Mouse (Mus musculus): ENCODE results near the gene Fmnl3.

The Fmnl3 gene

DNA sequence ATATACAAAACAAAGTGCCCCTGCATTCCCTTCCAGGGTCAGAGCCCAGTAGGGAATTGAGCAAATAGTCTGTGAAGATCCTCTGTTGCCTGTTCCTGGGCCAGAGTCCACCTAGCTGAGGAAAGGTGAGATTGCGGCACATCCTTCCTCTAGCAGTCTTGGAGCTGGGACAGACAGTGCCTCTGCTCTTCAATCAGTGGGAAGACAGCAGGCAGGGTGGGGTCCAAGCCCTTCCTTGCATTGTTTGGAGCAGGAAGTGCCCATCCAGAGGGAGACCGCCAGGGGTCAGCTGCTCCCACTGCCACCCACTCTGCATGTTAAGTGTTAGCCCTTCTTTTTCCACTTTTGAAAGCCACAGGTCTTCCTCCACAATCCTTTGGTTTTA lies 53.0 kb downstream of the Fmnl3 start:
- DNase-seq (ENCODE audit: low spot score), result no peak

DNA sequence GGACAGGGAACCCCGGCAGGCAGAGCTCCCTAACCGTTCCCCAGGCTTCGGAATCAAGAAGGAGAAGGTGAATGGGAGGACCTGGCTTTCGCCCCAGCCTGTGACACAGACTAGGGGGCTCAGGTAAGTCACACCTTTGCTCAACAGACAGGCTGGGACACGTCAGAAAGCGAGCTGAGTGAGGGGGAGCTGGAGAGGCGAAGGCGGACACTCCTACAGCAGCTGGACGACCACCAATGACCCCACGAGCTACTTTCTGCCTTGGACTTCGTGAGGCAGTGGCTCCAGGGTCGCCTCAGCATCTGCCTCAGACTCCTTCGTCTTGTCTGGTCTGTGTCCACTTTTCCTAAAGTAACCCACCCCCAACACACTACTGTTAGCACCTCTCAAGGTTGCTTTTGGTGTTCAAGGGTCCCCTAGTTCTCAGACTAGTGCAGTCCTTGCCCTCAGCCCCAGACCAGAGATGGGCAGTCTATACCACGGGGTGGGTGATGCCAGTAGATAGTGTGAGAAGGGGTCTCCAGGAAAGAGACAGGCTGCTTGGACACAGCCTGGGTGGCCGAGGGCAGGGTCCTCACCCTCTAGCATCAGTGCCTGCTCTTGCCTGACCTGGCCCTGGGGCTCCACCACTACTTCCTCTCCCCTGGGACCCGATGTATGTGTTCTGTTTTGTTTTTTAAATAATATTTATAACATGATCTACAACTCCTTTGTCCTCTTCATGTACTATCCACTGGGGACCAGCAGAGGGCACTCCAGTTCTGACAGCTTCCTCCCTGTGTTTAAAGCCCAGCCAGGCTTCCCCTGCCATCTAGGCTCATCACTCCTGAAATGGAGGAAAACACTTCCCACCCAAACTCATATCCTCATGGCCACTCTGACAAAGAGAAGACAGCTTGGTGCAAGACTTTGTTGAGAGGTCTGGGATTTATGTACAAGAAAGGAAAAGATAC lies 53.7 kb downstream of the Fmnl3 start:
- peak; percentile 40 for DNase-seq (ENCODE audit: low spot score)

DNA sequence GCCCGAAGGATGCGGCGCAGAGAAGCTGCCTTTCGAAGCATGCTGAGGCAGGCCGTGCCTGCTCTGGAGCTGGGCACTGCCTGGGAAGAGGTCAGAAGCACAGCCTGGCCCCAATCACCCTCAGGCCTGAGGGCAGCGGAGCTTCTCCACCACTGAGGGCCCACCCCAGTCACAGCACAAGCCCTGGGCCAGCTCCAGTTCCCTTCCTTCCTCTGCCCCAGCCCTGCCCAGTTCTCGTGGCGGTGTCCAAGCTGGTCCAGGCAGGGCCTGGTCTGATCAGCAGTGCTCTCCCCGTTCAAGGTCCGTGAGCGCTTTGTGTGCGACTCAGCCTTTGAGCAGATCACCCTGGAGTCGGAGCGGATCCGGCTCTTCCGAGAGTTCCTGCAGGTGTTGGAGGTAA lies 55.4 kb downstream of the Fmnl3 start:
- DNase-seq (ENCODE audit: low spot score), result no peak

DNA sequence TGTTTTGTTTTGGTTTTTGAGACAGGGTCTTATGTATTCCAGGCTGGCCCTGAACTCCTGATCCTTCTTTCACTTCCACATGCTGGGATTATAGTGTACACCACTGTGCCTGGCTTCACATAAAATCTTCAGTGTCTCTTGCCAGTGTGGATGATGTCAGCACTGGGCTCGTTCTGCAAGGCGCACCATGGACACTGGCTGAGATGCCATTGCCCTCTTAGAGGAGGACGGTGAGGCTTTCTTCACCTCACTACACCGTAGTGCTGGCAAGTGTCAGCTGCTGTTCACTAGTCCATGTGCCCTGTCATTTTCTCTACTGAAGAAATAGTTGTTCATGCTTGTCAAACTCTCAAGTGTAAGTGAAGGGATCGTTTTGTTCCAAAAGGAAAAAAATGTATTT lies 59.7 kb downstream of the Fmnl3 start:
- no peak for DNase-seq (ENCODE audit: low spot score)

DNA sequence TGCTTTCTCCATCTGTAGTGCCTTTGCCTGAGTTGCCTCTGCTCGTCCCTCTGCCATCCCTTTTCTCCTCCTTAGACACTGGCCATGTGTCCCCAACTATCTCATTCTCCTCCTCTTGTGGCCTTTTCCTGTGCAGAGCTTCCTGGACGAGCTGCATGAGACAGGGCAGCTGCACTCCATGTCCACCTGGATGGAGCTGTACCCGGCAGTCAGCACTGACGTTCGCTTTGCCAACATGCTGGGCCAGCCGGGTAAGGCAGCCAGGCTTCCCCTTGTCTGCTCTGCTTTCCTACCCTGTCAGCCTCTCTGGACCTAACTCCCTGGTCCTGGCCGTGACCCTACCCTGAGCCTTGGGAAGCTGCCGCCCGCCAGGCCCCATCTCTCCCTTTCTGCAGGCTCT lies 60.7 kb downstream of the Fmnl3 start:
- no peak for DNase-seq (ENCODE audit: low spot score)

DNA sequence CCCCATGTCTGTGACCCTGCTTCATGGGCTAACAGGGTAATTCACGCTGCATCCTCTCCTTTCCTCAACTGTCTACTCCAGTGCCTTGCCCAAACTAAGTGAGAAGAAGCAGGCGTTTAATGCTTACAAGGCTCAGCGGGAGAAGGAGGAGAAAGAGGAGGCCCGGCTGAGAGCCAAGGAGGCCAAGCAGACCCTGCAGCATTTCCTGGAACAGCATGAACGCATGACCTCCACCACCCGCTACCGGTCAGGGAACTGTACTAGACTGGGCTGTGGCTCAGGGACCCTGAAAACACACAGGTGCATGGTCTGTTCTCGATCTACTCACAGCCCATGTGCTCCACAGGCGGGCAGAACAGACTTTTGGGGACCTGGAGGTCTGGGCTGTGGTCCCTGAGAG lies 62.8 kb downstream of the Fmnl3 start:
- DNase-seq (ENCODE audit: low spot score), result no peak

DNA sequence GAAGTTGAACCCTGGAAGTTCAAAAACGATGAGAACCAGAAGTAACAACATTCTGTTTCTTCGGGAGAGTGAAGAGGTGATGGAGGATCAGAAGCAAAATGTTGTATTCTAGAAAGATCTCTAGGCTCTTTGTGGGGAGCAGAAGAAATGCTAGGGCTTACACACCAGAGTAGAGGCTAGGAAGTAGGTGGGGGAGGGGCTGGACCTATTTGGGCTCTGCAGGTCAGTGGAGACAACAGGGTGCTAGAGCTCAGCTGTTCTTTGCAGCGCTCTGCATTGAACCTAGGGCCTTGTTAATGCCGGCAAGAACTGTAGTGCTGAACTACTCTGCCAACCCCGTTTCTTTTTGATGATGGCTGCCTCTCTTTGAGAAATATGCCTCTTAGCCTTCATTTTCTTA lies 74.1 kb downstream of the Fmnl3 start:
- no peak for DNase-seq (ENCODE audit: low spot score)

DNA sequence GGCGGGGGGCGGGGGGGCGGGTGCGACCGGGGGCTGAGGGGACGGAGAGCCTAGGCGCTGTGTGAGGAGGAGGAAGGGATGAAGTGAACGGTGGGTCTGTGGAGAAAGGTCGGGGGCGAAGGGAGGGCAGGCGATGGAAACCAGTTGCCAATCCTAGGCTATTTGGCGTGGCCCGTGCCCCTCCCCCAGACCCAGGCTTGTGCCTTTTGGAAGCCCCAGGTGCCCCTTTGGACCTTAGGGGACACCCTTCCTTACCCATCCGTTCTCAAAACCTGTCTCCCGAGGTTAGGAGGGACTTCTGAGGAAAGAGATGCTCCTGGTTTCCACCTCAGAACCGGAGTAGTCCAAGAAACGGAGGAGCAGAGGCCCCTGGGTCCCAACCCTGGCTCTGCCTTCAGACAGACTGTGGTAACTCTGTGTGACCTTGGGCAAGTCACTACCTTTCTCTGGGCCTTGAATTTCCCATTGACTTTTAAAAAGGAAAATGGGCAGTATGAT lies 74.7 kb downstream of the Fmnl3 start, which contains the start of gene Fam186b:
Gene Fam186b (minus strand): TSS at position 405 of the 498 bp plus-strand sequence.
- no peak for DNase-seq (ENCODE audit: low spot score)

DNA sequence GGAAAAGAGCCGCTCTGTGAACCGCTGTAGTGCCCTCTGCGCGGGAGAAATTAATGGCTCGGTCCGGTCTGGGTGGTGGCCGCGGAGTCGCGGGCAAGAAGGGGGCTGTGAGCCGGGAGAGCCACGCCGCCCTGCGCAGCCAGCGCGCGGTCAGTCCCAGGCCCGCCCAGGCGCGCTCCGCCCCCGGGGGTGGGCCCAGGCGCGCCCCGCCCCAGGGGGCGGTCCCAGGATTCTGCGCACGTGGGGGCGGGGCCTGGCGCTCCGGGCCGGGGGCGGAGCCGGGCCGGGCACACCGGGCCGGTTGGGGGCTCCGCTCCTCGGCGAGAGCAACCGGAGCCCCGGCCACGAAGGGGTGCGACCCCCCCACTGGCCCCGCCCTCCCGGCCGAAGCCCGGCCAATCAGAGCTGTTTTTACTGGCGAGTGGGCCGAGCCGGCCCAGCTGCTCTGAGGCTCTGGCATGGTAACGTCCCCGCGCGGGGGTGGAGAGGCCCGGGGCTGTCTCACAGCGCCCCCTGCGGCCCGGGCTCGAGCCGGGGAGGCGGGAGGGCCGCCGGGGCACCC lies 75.4 kb downstream of the Fmnl3 start, which contains the start of gene Prpf40b:
Gene Prpf40b (plus strand): TSS at position 275 of the 562 bp plus-strand sequence.
- peak; percentile 94 for DNase-seq (ENCODE audit: low spot score)

DNA sequence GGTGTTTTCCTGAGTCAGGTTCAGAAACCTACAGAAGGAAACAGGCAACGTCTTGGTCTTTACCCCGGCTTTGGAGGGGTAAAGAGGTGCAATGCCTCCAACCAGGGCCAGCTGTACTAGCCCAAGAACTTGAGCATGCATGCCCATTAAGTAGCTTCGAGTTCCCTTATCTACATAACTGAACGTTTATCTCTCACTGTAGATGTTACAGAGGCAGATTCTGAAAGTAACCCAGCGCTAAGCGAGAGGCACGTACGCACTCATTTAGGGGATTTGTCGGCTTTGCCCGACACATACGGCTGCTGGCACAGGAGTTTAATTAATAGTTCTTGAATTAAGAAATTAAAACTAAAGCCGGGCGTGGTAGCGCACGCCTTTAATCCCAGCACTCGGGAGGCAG lies 76.0 kb downstream of the Fmnl3 start:
- DNase-seq (ENCODE audit: low spot score), result no peak

DNA sequence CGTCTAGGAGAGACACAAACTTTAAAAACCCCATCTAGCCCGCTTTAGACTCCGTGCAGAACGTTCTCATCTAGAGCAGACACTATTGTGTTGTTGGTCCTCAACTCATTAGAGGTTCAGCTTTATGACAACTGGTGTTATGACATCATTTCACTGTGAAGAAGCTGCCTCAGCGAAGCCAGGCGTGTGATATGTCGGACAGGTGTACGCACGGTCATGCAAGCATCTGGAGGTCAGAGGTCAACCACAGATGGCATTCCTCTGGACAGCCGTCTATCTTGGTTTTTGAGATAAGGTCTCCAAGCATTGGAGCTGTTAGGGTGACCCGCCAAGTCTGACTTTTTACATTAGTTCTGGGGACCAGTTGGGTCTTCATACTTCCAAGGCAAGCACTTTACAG lies 79.7 kb downstream of the Fmnl3 start:
- DNase-seq (ENCODE audit: low spot score), result no peak

DNA sequence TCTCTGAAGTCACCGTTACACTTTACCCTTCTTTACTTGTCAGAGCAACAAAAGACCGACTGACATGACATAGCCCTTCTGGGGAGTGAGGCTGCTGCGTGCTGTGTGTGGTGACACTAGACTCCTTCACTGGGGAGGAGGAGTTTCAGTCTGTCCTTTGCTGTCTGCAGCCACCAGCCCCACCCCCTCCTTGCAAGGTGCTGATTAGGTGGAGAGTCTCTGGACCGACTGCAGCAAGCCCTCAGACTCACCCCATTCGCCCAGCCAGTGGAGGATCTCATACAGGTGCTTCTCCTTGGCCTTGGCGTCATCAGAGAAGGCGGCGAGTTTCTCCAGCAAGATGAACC lies 85.1 kb downstream of the Fmnl3 start:
- DNase-seq (ENCODE audit: low spot score), result no peak

DNA sequence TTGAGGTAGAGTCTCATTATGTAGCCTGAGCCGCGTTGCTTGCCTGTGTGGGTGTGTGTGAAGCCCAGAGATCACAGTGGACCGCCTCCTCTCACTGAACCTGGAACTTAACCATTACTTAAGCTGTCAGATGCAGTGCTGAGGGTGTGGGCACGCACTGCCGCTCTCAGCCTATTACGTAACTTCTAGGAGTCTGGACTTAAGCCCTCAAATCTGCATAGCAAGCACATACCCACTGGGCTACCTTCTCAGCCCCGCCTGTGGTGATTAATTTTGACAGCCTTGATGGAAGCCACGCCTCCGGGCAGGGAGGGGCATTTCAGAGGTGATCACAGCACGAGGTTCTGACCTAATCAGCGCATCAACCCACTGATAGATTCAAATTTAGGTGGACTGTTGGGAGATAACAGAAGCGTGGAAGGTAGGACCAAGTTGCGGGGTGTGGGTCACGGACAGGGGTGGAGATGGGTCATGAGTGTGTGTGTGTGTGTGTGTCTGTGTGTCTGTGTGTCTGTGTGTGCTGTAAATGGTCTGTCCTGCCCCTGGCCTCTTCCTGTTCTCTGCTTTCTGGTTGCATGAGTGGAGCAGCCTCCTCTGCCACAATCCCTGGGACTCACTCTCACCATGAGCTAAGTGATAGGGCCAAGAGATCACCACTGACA lies 85.6 kb downstream of the Fmnl3 start:
- no peak for DNase-seq (ENCODE audit: low spot score)

DNA sequence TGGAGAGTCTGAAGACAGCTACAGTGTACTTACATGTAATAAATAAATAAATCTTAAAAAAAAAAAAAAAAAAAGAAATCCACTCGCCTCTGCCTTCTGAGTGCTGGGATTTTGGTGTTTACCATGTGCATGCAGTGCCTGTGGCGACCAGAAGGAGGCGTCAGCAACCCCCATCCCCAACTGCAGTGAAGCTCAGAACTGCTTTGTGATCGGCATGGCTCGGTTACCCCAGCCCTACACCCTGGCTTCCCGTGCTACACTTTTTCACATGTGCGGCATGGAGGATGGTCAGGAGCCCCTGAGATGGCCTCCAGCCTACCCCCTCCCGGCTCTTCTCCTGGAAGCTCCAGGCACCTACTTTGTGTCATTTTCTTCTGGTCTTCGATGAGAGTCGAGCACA lies 86.8 kb downstream of the Fmnl3 start:
- no peak for DNase-seq (ENCODE audit: low spot score)

DNA sequence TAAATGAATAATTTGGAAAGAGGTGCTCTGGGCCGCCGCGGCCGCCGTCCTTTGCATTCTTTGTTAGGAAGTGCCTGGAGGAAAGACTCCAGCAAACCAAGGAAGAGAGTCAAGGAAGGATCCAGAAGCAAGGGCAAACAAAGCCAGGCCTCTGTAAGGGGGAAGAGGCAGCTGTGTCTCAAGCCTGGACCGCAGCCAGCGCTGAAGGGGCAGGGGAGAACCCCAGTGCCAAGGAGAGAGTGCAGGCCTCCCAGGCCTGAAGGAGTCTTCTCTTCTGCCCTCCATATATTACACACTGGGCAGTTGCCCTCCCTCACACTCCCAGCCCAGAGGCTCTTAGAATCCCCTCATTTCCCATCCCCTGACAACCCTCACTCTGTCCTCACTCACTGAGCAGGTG lies 92.0 kb downstream of the Fmnl3 start:
- no peak for DNase-seq (ENCODE audit: low spot score)

DNA sequence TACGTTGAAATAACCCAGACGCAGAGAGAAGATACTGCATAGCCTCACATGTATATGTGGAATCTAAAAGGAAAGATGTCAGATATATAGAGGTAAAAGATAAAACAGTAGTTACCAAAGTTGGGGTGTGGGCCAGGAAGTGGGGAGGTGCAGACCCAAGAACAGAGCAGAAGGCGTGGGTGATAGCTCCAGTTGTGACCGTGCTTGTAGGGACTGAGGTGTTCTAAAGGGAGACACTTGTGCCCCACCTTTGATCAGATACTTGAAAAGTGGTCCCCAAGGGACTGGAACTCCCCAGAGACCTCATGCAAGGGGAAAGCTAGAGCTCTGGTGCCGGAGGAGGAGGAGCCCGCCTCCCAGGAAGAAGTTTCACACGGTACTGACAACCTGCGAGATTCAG lies 94.2 kb downstream of the Fmnl3 start:
- no peak for DNase-seq (ENCODE audit: low spot score)
